Mouse (Mus musculus) ovary, postnatal 14 days (tissue): ENCODE measurements around the gene Olfr360.
"Not testable (repeated sequence)": the region's sequence is repeated elsewhere in the genome, so short reads cannot be mapped to it uniquely, and the experiment has no call there.

Experiments
- DNase-seq: peaks from one replicate; pipeline ENCODE4 v3.0.0; 2022; ENCODE audit warnings: low spot score

The Olfr360 gene

DNA sequence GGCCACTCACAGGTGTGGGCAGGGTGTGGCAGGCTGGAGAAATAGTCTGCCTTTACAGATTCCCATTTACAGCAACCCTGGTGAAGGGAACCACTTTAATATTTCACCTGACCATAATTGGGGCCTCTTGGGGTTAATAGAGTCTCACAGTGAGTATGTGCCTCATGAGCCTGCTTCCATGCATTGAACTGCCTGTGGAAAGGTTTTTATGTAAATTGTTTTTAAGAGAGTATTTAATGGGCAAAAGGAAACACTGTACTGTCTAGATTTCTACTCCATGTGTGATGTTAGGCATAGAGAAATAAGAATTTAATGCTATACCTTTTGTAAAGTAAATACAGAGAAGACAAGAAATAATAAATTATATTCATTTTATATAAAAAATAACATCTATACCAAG is at the start of gene Olfr360:
Gene Olfr360, plus strand, starts transcription at position 301 of the 400 bp plus-strand sequence.
- no peak for DNase-seq

- DNase-seq: not testable (repeated sequence)
These were observed 23.6 kb downstream of the Olfr360 start, which contains the start of gene Olfr361 for GRCm38 (mm10) chr2:37089190-37089589. TSS of gene Olfr361 (minus strand) at chr2:37089290.

DNA sequence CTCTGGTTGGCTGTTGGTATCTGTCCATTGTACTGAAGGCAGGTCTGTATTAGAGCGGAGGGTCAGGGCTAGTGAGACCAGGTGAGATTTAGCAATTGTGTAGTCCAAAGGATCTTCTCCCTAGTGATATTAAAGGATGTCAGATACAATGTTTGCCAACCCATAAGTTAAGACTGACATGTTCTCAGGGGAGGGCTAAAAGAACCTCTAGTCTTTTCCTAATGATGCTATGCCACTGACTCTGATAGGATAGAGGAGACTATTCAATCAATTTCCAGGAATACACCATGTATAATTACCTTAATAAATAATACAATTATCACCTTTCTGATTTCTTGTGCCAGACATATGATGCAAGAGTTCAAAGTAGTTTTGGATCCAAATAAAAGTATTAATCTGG is 52.3 kb downstream of the Olfr360 start, which contains the start of gene Olfr362:
Gene Olfr362, minus strand, starts transcription at position 101 of the 400 bp plus-strand sequence.
- DNase-seq: no peak
